ENCODE assay signal across 12 mouse cellular contexts in genomic region chr15:89353837-89354236, GRCm38 (mm10). TPM values are rescaled to one million over a fixed set of nuclear protein-coding genes. Genes with fewer than 3 reads are reported as not detected.
A peak's percentile ranks its signal among the peaks of the same experiment; 100 is the strongest.
DNase-seq lines count a peak whose midpoint lies in the region; ATAC-seq and TF ChIP-seq lines count a peak whose summit lies in the region.
"Had no signal": no experiment of that assay in that cellular context is flagged by ENCODE, and none has a peak within 500 bp of the region (broad histone marks: within the 10 kb centered on the region; RNA-seq: fewer than 3 reads in every experiment).

No protein-coding gene starts in this region.

- H3K4me1 ChIP-seq in heart, embryonic 10.5 days: peaks cover 32% of the 10 kb centered on the region
- peaks cover 27% of the 10 kb centered on the region for H3K4me1 ChIP-seq in lung, embryonic 15.5 days
- H3K4me1 ChIP-seq in lung, postnatal 0 days (ENCODE audit: insufficient read depth, low read depth, low read length): peaks cover 5% of the 10 kb centered on the region; the same call in 1 of the 2 replicates
- H3K4me1 ChIP-seq in embryonic facial prominence, embryonic 13.5 days: peaks cover 31% of the 10 kb centered on the region
- peaks cover 21% of the 10 kb centered on the region for H3K4me1 ChIP-seq in liver, postnatal 0 days (ENCODE audit: insufficient read depth)

- no peak for TF ChIP-seq CTCF in lung, postnatal 0 days (IDR thresholded peaks at IDR 0.05)
- TF ChIP-seq CTCF in liver, postnatal 0 days (IDR thresholded peaks at IDR 0.05; ENCODE audit: low read depth): no peak

- peaks cover 48% of the 10 kb centered on the region for H3K36me3 ChIP-seq in heart, embryonic 10.5 days
- H3K36me3 ChIP-seq in lung, embryonic 15.5 days: peaks cover 48% of the 10 kb centered on the region
- peaks cover 16% of the 10 kb centered on the region for H3K36me3 ChIP-seq in lung, postnatal 0 days (ENCODE audit: insufficient read depth, low read length)
- peaks cover 47% of the 10 kb centered on the region for H3K36me3 ChIP-seq in embryonic facial prominence, embryonic 13.5 days
- peaks cover 36% of the 10 kb centered on the region for H3K36me3 ChIP-seq in liver, postnatal 0 days (replicated peaks; ENCODE audit: insufficient read depth, low read length)

- no peak overlapping the region for H3K27ac ChIP-seq in heart, embryonic 10.5 days
- H3K27ac ChIP-seq in lung, embryonic 15.5 days: no peak overlapping the region
- no peak overlapping the region for H3K27ac ChIP-seq in lung, postnatal 0 days (ENCODE audit: low read length)
- H3K27ac ChIP-seq in embryonic facial prominence, embryonic 13.5 days: no peak overlapping the region
- no peak overlapping the region for H3K27ac ChIP-seq in liver, postnatal 0 days (ENCODE audit: low read depth)

- no peak for TF ChIP-seq EP300 in lung, postnatal 0 days (IDR thresholded peaks at IDR 0.05)
- no peak for TF ChIP-seq EP300 in liver, postnatal 0 days (IDR thresholded peaks at IDR 0.05; ENCODE audit: low read depth)

- no peaks in the 10 kb centered on the region for H3K9me3 ChIP-seq in heart, embryonic 10.5 days
- no peaks in the 10 kb centered on the region for H3K9me3 ChIP-seq in lung, embryonic 15.5 days
- H3K9me3 ChIP-seq in lung, postnatal 0 days (ENCODE audit: low read length): no peaks in the 10 kb centered on the region
- H3K9me3 ChIP-seq in embryonic facial prominence, embryonic 13.5 days: no peaks in the 10 kb centered on the region
- H3K9me3 ChIP-seq in liver, postnatal 0 days (ENCODE audit: low read length): no peaks in the 10 kb centered on the region

- peak overlapping the region; percentile 77 for H3K4me3 ChIP-seq in heart, embryonic 10.5 days
- H3K4me3 ChIP-seq in lung, embryonic 15.5 days: no peak overlapping the region
- H3K4me3 ChIP-seq in lung, postnatal 0 days (ENCODE audit: low read depth, low read length): no peak overlapping the region
- no peak overlapping the region for H3K4me3 ChIP-seq in embryonic facial prominence, embryonic 13.5 days
- H3K4me3 ChIP-seq in liver, postnatal 0 days (ENCODE audit: low read depth, low read length): no peak overlapping the region

- DNase-seq in heart, embryonic 10.5 days (ENCODE audit: low spot score): no peak
- DNase-seq in heart, postnatal 25 days (ENCODE audit: low spot score): no peak
- no peak for DNase-seq in lung, postnatal 0 days (ENCODE audit: low spot score)
- DNase-seq in liver, postnatal 0 days: no peak
- DNase-seq in layer of hippocampus, adult 11-12 months (ENCODE audit: low spot score): no peak
- no peak for DNase-seq in cerebellum, postnatal 10 days
- DNase-seq: cerebellum, adult 11 months had no signal

- ATAC-seq in lung, embryonic 15.5 days (ENCODE audit: borderline replicate concordance, extremely low read depth, low FRiP score, low TSS enrichment): no peak
- no peak for ATAC-seq in lung, postnatal 0 days
- ATAC-seq in embryonic facial prominence, embryonic 13.5 days (ENCODE audit: insufficient number of reproducible peaks, insufficient read depth, low FRiP score, low TSS enrichment, low read depth): no peak
- no peak for ATAC-seq in liver, postnatal 0 days

- no peaks in the 10 kb centered on the region for H3K27me3 ChIP-seq in heart, embryonic 10.5 days (ENCODE audit: insufficient read depth, poor library complexity, severe bottlenecking)
- no peaks in the 10 kb centered on the region for H3K27me3 ChIP-seq in lung, embryonic 15.5 days
- no peaks in the 10 kb centered on the region for H3K27me3 ChIP-seq in lung, postnatal 0 days (replicated peaks; ENCODE audit: insufficient read depth, low read length)
- no peaks in the 10 kb centered on the region for H3K27me3 ChIP-seq in embryonic facial prominence, embryonic 13.5 days
- no peaks in the 10 kb centered on the region for H3K27me3 ChIP-seq in liver, postnatal 0 days (ENCODE audit: insufficient read depth, low read length)

- H3K9ac ChIP-seq in lung, embryonic 15.5 days: peak overlapping the region; percentile 91; the same call in 1 of the 2 replicates
- H3K9ac ChIP-seq in lung, postnatal 0 days (replicated peaks; ENCODE audit: low read depth): no peak overlapping the region; the same call in 1 of the 2 replicates
- H3K9ac ChIP-seq in embryonic facial prominence, embryonic 13.5 days: peak overlapping the region; percentile 93
- no peak overlapping the region for H3K9ac ChIP-seq in liver, postnatal 0 days (replicated peaks)

- intact Hi-C loops in heart, postnatal 25 days (cut with DNase I): loop anchor here (2.0 kb wide), 1 partner anchor 39 kb away; the partner anchor contains the start of gene Sbf1

- peak overlapping the region; percentile 77; the same call in 1 of the 2 replicates for H3K4me2 ChIP-seq in lung, embryonic 15.5 days
- H3K4me2 ChIP-seq in lung, postnatal 0 days (replicated peaks; ENCODE audit: low read depth, low read length): no peak overlapping the region
- H3K4me2 ChIP-seq in embryonic facial prominence, embryonic 13.5 days: peak overlapping the region; percentile 88
- peak overlapping the region; percentile 83; the same call in 1 of the 2 replicates for H3K4me2 ChIP-seq in liver, postnatal 0 days (ENCODE audit: low read depth, low read length)

- WGBS in heart, embryonic 10.5 days: 94% methylated on average over 16 of the region's 16 CpGs
- WGBS in lung, embryonic 15.5 days: 93% methylated on average over 16 of the region's 16 CpGs
- 92% methylated on average over 16 of the region's 16 CpGs for WGBS in lung, postnatal 0 days
- 94% methylated on average over 16 of the region's 16 CpGs for WGBS in embryonic facial prominence, embryonic 13.5 days
- 92% methylated on average over 16 of the region's 16 CpGs for WGBS in liver, postnatal 0 days (ENCODE audit: insufficient replicate concordance)

RNA-seq across cellular contexts. Expression of gene Lmf2, which starts 1.6 kb away (rescaled TPM):
- polyA plus RNA-seq in heart, embryonic 10.5 days (2016; fragmentation: Nextera tagmentation; extraction: Ambion mirVana): 51.5 and 55.2 TPM in 2 replicates
- 10 to 100 TPM; 30.6 to 31.8 TPM for total RNA-seq in heart, postnatal 25 days (2021)
- 70.7 and 74.4 TPM in 2 replicates for polyA plus RNA-seq in lung, embryonic 15.5 days (2015; fragmentation: Nextera tagmentation; extraction: Ambion mirVana)
- 44.8 and 48.1 TPM in 2 replicates for polyA plus RNA-seq in lung, postnatal 0 days (2015; fragmentation: Nextera tagmentation; extraction: Ambion mirVana)
- 53.3 and 62.2 TPM in 2 replicates for polyA plus RNA-seq in embryonic facial prominence, embryonic 13.5 days (2015; fragmentation: Nextera tagmentation; extraction: Ambion mirVana)
- 22.1 and 24.0 TPM in 2 replicates for polyA plus RNA-seq in liver, postnatal 0 days (2015; fragmentation: Nextera tagmentation; extraction: Ambion mirVana)

RNA-seq across cellular contexts. Expression of gene Ncaph2, which starts 1.7 kb away (rescaled TPM):
- polyA plus RNA-seq in heart, embryonic 10.5 days (2016; fragmentation: Nextera tagmentation; extraction: Ambion mirVana): 137 and 150 TPM in 2 replicates
- 10 to 100 TPM; 52.0 to 60.4 TPM for total RNA-seq in heart, postnatal 25 days (2021)
- polyA plus RNA-seq in lung, embryonic 15.5 days (2015; fragmentation: Nextera tagmentation; extraction: Ambion mirVana): 160 and 168 TPM in 2 replicates
- 73.7 and 80.7 TPM in 2 replicates for polyA plus RNA-seq in lung, postnatal 0 days (2015; fragmentation: Nextera tagmentation; extraction: Ambion mirVana)
- 164 and 188 TPM in 2 replicates for polyA plus RNA-seq in embryonic facial prominence, embryonic 13.5 days (2015; fragmentation: Nextera tagmentation; extraction: Ambion mirVana)
- 59.4 and 59.8 TPM in 2 replicates for polyA plus RNA-seq in liver, postnatal 0 days (2015; fragmentation: Nextera tagmentation; extraction: Ambion mirVana)

RNA-seq across cellular contexts. Expression of gene Miox, which starts 19.6 kb away (rescaled TPM):
- not detected in 2 replicates for polyA plus RNA-seq in heart, embryonic 10.5 days (2016; fragmentation: Nextera tagmentation; extraction: Ambion mirVana)
- not detected for total RNA-seq in heart, postnatal 25 days (2021)
- polyA plus RNA-seq in lung, embryonic 15.5 days (2015; fragmentation: Nextera tagmentation; extraction: Ambion mirVana): not detected in 2 replicates
- polyA plus RNA-seq in lung, postnatal 0 days (2015; fragmentation: Nextera tagmentation; extraction: Ambion mirVana): not detected in 2 replicates
- not detected in 2 replicates for polyA plus RNA-seq in embryonic facial prominence, embryonic 13.5 days (2015; fragmentation: Nextera tagmentation; extraction: Ambion mirVana)
- 22.9 and 27.0 TPM in 2 replicates for polyA plus RNA-seq in liver, postnatal 0 days (2015; fragmentation: Nextera tagmentation; extraction: Ambion mirVana)
- polyA plus RNA-seq: heart, embryonic 16.5 days; large intestine, adult 2 months; limb, embryonic 14.5 days had no signal

RNA-seq across cellular contexts. Expression of gene Sco2, which starts 19.8 kb away (rescaled TPM):
- 8.1 TPM in 2 replicates for polyA plus RNA-seq in heart, embryonic 10.5 days (2016; fragmentation: Nextera tagmentation; extraction: Ambion mirVana)
- total RNA-seq in heart, postnatal 25 days (2021): 10 to 100 TPM; 23.0 to 24.2 TPM
- 5.6 and 5.9 TPM in 2 replicates for polyA plus RNA-seq in lung, embryonic 15.5 days (2015; fragmentation: Nextera tagmentation; extraction: Ambion mirVana)
- polyA plus RNA-seq in lung, postnatal 0 days (2015; fragmentation: Nextera tagmentation; extraction: Ambion mirVana): 5.9 and 8.7 TPM in 2 replicates
- polyA plus RNA-seq in embryonic facial prominence, embryonic 13.5 days (2015; fragmentation: Nextera tagmentation; extraction: Ambion mirVana): 4.6 and 4.7 TPM in 2 replicates
- 9.1 and 10.1 TPM in 2 replicates for polyA plus RNA-seq in liver, postnatal 0 days (2015; fragmentation: Nextera tagmentation; extraction: Ambion mirVana)

RNA-seq across cellular contexts. Expression of gene Tymp, which starts 23.0 kb away (rescaled TPM):
- 1.3 and 1.4 TPM in 2 replicates for polyA plus RNA-seq in heart, embryonic 10.5 days (2016; fragmentation: Nextera tagmentation; extraction: Ambion mirVana)
- total RNA-seq in heart, postnatal 25 days (2021): under 1 TPM; 0.44 to 0.64 TPM
- 1.1 and 1.7 TPM in 2 replicates for polyA plus RNA-seq in lung, embryonic 15.5 days (2015; fragmentation: Nextera tagmentation; extraction: Ambion mirVana)
- 2.1 and 2.2 TPM in 2 replicates for polyA plus RNA-seq in lung, postnatal 0 days (2015; fragmentation: Nextera tagmentation; extraction: Ambion mirVana)
- polyA plus RNA-seq in embryonic facial prominence, embryonic 13.5 days (2015; fragmentation: Nextera tagmentation; extraction: Ambion mirVana): 1.4 and 1.6 TPM in 2 replicates
- polyA plus RNA-seq in liver, postnatal 0 days (2015; fragmentation: Nextera tagmentation; extraction: Ambion mirVana): 5.8 and 7.7 TPM in 2 replicates

Comparison
In these comparisons a context has a peak if more than half of its experiments do, and no peak if none do; other contexts are left out.
1. H3K9ac ChIP-seq: peak in lung, embryonic 15.5 days (single experiment) and embryonic facial prominence, embryonic 13.5 days (single experiment); none in lung, postnatal 0 days (single experiment) and liver, postnatal 0 days (single experiment).
2. RNA of gene Miox, which starts 19.6 kb away (polyA plus RNA-seq): 22.9 to 27.0 TPM in liver, postnatal 0 days; not detected in lung, embryonic 15.5 days, not detected in heart, embryonic 10.5 days, not detected in lung, postnatal 0 days and not detected in embryonic facial prominence, embryonic 13.5 days; every median in the first group is over 10 times any median in the second.